Mouse (Mus musculus): ENCODE data around the gene 2010111I01Rik.

DNA sequence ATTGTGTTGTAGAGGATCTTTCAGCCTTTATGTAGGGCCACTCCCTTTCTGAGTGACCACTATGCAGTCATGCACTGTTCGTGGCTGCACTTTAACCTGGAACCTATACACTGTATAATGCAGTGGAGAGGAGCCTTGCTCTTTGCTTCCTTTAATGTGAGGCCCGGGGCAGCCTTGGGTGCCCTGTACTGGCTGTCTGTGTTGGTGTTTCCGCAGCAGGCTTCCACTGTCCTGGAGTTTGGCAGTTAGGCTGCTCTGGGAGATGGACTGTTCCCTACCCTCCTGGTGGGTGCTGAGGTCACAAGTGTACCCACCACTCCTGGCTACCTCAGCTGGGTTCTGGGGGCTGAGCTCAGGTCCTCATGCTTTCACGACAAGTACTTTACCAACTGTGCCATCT is 14.1 kb downstream of the 2010111I01Rik start:
- TF ChIP-seq POLR2A (IDR thresholded peaks at IDR 0.05; ENCODE audit: control insufficient read depth in 1 of 2, insufficient read depth in 1 of 2, low read depth in 1 of 2, low read length in 2 of 2, poor library complexity in 1 of 2): no peak
- TF ChIP-seq TBP (IDR thresholded peaks at IDR 0.05; ENCODE audit: low read depth, low read length): no peak
- TF ChIP-seq MYC (IDR thresholded peaks at IDR 0.05; ENCODE audit: low read depth, low read length): no peak
- TF ChIP-seq CTCF (IDR thresholded peaks at IDR 0.05 in 2 of 3, conservative IDR thresholded peaks at IDR 0.05 in 1 of 3; ENCODE audit: control insufficient read depth in 1 of 3, insufficient read depth in 1 of 3, low read depth in 2 of 3, low read length in 3 of 3, poor library complexity in 1 of 3, severe bottlenecking in 1 of 3): no peak
- no peak for TF ChIP-seq POLR2AphosphoS2 (IDR thresholded peaks at IDR 0.05; ENCODE audit: low read length)
- TF ChIP-seq HCFC1 (IDR thresholded peaks at IDR 0.05; ENCODE audit: low read depth, low read length): no peak
- TF ChIP-seq NELFE (IDR thresholded peaks at IDR 0.05; ENCODE audit: low read depth, low read length): no peak
- TF ChIP-seq SMC3 (IDR thresholded peaks at IDR 0.05; ENCODE audit: low read depth, low read length): no peak
- TF ChIP-seq EP300 (IDR thresholded peaks at IDR 0.05; ENCODE audit: low read depth in 1 of 2, low read length in 2 of 2): no peak

All from MEL (cell line).